Mouse (Mus musculus) intestine, postnatal 0 days (tissue): ENCODE data around the gene Usp6nl. TPM values are rescaled to one million over a fixed set of nuclear protein-coding genes. Genes with fewer than 3 reads are reported as not detected.

ENCODE experiments used
- ATAC-seq: fragments of 200-750 bp; cut with Nextera tagmentation; 2 replicates; pipeline ENCODE4 v1.8.0; 2017; ENCODE audit warnings: mild to moderate bottlenecking, moderate TSS enrichment, moderate library complexity
- H3K27ac ChIP-seq: fragments of 300-500 bp; sonication (generic); 2 replicates; pipeline ENCODE4 v1.5.1; 2014; ENCODE audit warnings: mild to moderate bottlenecking, low read depth, low read length, moderate library complexity
- H3K27me3 ChIP-seq: fragments of 300-500 bp; sonication (generic); replicated peaks from 2 replicates; pipeline ENCODE4 v1.6.1; 2014; ENCODE audit warnings: low read length, mixed read lengths; ENCODE audit not compliant: control insufficient read depth, insufficient read depth
- H3K36me3 ChIP-seq: fragments of 300-500 bp; sonication (generic); 2 replicates; pipeline ENCODE4 v1.6.1; 2014; ENCODE audit warnings: mild to moderate bottlenecking, moderate library complexity; ENCODE audit not compliant: control insufficient read depth, insufficient read depth
- H3K4me1 ChIP-seq: fragments of 300-500 bp; sonication (generic); replicated peaks from 2 replicates; pipeline ENCODE4 v1.6.1; 2014; ENCODE audit warnings: antibody characterized with exemption, low read length, mixed read lengths; ENCODE audit not compliant: control insufficient read depth, insufficient read depth
- H3K4me2 ChIP-seq: fragments of 300-500 bp; sonication (generic); replicated peaks from 2 replicates; pipeline ENCODE4 v1.6.1; 2014; ENCODE audit warnings: low read depth, mild to moderate bottlenecking, moderate library complexity
- H3K4me3 ChIP-seq: fragments of 300-500 bp; sonication (generic); 2 replicates; pipeline ENCODE4 v1.5.1; 2014; ENCODE audit warnings: low read depth, low read length
- H3K9ac ChIP-seq: fragments of 300-500 bp; sonication (generic); 2 replicates; pipeline ENCODE4 v1.6.1; 2014; ENCODE audit warnings: mild to moderate bottlenecking, low read depth, low read length
- H3K9me3 ChIP-seq: fragments of 300-500 bp; sonication (generic); 2 replicates; pipeline ENCODE4 v1.6.1; 2016; ENCODE audit warnings: mixed run types; ENCODE audit not compliant: control insufficient read depth
- CTCF ChIP-seq: sonication (generic); IDR thresholded peaks from 2 replicates; pipeline ENCODE4 v1.5.1; 2016; ENCODE audit warnings: low read depth, mild to moderate bottlenecking, control low read depth, antibody characterized with exemption, moderate library complexity
- WGBS: fragments of 180-500 bp; shearing (Covaris S2); extraction: QIAGEN DNeasy Blood & Tissue Kit; methylation state at CpG from one replicate; pipeline ENCODE4 v1.1.7; 2014; 5-methylcytosine and 5-hydroxymethylcytosine counted together
- polyA plus RNA-seq: library from polyadenylated mRNA; unstranded; fragments of >200 nt; fragmentation: Nextera tagmentation; extraction: Ambion mirVana; gene quantifications from 2 replicates; pipeline ENCODE4 v1.2.1, GENCODE M21; 2015

The Usp6nl gene
- polyA plus RNA-seq, 1 experiment from 2014 or later = 6.8 TPM

GRCm38 (mm10) chr2:6405059-6406033 is 82.9 kb downstream of the Usp6nl start:
- Histone ChIP-seq H3K4me1 (no peaks in the 10 kb centered on the region), H3K36me3 (peaks cover 4% of the 10 kb centered on the region; the same call in 1 of the 2 replicates), H3K4me2 (no peak overlapping the region), H3K9me3 (no peaks in the 10 kb centered on the region), H3K27me3 (no peaks in the 10 kb centered on the region), H3K9ac (no peak overlapping the region), H3K4me3 (no peak overlapping the region), H3K27ac (no peak overlapping the region)
- peak; percentile 98 for TF ChIP-seq CTCF
- 44% methylated on average over 10 of the region's 10 CpGs for WGBS
- ATAC-seq = peak; percentile 55

GRCm38 (mm10) chr2:6407711-6408110 is 85.2 kb downstream of the Usp6nl start:
- 78% methylated on average over 1 of the region's 1 CpGs for WGBS
- H3K27ac ChIP-seq = peak overlapping the region; percentile 55; the same call in 1 of the 2 replicates

GRCm38 (mm10) chr2:6412645-6413044 is 90.2 kb downstream of the Usp6nl start:
- TF ChIP-seq CTCF = no peak
- no peaks in the 10 kb centered on the region for H3K9me3 ChIP-seq
- no peak overlapping the region for H3K27ac ChIP-seq
- ATAC-seq = peak; percentile 52
- H3K4me3 ChIP-seq = no peak overlapping the region
- WGBS = 46% methylated on average over 1 of the region's 1 CpGs
- no peaks in the 10 kb centered on the region for H3K4me1 ChIP-seq
- no peaks in the 10 kb centered on the region for H3K27me3 ChIP-seq
- no peak overlapping the region for H3K9ac ChIP-seq
- no peak overlapping the region for H3K4me2 ChIP-seq
- peaks cover 38% of the 10 kb centered on the region for H3K36me3 ChIP-seq

More at GRCm38 (mm10) chr2:6407711-6408110, 85.2 kb downstream of the Usp6nl start:
- Histone ChIP-seq H3K4me2 (peak overlapping the region; percentile 35; the same call in 1 of the 2 replicates), H3K4me1 (no peaks in the 10 kb centered on the region), H3K9me3 (no peaks in the 10 kb centered on the region), H3K9ac (no peak overlapping the region), H3K36me3 (peaks cover 21% of the 10 kb centered on the region), H3K4me3 (no peak overlapping the region), H3K27me3 (no peaks in the 10 kb centered on the region)
- ATAC-seq = peak; percentile 83
- no peak for TF ChIP-seq CTCF

- no peak for ATAC-seq
- Histone ChIP-seq H3K4me3 (no peak overlapping the region), H3K27ac (no peak overlapping the region), H3K27me3 (no peaks in the 10 kb centered on the region), H3K9me3 (no peaks in the 10 kb centered on the region), H3K4me2 (no peak overlapping the region), H3K36me3 (peaks cover 43% of the 10 kb centered on the region), H3K9ac (no peak overlapping the region), H3K4me1 (no peaks in the 10 kb centered on the region)
- no peak for TF ChIP-seq CTCF
- 71% methylated on average over 2 of the region's 2 CpGs for WGBS
Measured at GRCm38 (mm10) chr2:6413723-6414122, 91.3 kb downstream of the Usp6nl start.

- H3K9ac ChIP-seq = no peak overlapping the region
- no peaks in the 10 kb centered on the region for H3K4me1 ChIP-seq
- no peak for ATAC-seq
- H3K27me3 ChIP-seq = no peaks in the 10 kb centered on the region
- WGBS = 84% methylated on average over 5 of the region's 5 CpGs
- peaks cover 44% of the 10 kb centered on the region for H3K36me3 ChIP-seq
- H3K4me3 ChIP-seq = no peak overlapping the region
- H3K4me2 ChIP-seq = no peak overlapping the region
- H3K9me3 ChIP-seq = no peaks in the 10 kb centered on the region
- H3K27ac ChIP-seq = no peak overlapping the region
- no peak for TF ChIP-seq CTCF
Measured at GRCm38 (mm10) chr2:6414400-6414799, 91.9 kb downstream of the Usp6nl start.

GRCm38 (mm10) chr2:6417158-6417557 is 94.7 kb downstream of the Usp6nl start:
- WGBS = 79% methylated on average over 11 of the region's 11 CpGs
- Histone ChIP-seq H3K9me3 (no peaks in the 10 kb centered on the region), H3K27me3 (no peaks in the 10 kb centered on the region), H3K4me1 (no peaks in the 10 kb centered on the region), H3K27ac (no peak overlapping the region), H3K9ac (no peak overlapping the region), H3K4me2 (no peak overlapping the region), H3K36me3 (peaks cover 33% of the 10 kb centered on the region), H3K4me3 (no peak overlapping the region)
- ATAC-seq = no peak
- no peak for TF ChIP-seq CTCF
